Mouse (Mus musculus) layer of hippocampus, adult 11-12 months (tissue): ENCODE measurements around the gene Gpat3.

Experiments used
- DNase-seq: peaks from one replicate; pipeline ENCODE4 v3.0.0; 2022; ENCODE audit warnings: low spot score

Gene Gpat3

GRCm38 (mm10) chr5:100916416-100916815 lies 70.9 kb downstream of the Gpat3 start:
- DNase-seq, result no peak

DNA sequence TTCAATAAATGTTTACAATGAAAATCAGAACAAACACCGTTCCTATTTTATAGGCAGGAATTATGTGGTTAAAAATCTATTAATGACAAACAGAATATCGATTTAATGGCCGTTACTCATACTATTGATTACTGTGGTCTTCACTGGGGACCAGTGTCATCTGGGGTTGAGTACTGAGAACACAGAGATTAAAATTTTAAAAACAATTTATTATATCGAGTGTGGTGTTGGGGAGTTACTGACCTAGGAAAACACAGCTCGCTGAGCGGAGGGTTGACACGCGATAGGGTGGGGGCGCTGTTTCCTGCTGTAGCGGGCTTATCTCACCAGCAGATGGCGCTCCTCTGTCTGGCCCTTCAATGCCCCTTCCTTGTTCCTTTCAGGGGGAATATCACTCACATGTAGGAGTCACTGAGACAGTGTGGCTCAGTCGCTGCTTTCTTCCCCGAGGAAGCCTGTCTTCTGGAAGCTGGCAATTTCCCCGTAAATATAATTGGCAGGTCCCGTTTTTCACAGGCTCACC lies 71.8 kb downstream of the Gpat3 start:
- DNase-seq, result peak; percentile 47

DNA sequence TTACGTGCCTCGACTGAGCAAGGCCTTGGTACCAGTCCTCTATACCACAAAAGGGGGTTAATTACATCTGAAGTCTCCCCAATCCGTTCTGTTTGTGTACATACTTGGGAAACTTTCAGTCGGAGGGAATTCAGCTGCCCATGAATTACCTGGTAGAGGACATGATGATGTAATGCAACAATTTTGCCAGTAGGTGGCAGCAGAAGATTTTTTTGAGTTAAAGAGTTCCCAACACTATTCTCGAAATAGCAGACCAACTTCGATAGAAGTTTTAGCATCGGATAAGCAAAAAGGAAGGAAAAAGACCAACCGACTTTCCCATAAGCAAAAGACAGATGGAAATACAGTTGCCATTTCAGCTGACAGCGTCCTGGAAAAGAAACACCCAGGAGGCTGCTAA lies 73.6 kb downstream of the Gpat3 start:
- DNase-seq, result peak; percentile 59

GRCm38 (mm10) chr5:100929698-100930097 lies 84.2 kb downstream of the Gpat3 start:
- no peak for DNase-seq

DNA sequence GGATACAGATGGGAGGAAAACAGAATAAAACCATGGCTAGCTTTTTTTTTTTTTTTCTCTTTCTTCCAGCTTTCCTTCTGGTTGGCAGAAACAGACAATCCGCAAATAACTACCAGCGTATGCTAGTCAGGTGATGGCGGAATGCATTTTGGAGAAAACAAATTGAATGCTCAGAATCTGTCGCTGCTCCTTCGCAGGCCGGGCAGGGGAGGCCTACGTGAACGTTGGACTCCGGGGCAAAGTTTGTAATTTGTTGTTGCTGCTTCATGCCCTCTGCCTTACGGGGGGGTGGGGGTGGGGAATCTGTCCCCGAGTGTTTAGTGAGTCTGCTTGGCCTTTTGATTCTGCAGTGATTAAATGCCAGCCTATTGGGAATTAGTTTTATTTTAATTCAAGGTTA lies 98.2 kb downstream of the Gpat3 start:
- no peak for DNase-seq

DNA sequence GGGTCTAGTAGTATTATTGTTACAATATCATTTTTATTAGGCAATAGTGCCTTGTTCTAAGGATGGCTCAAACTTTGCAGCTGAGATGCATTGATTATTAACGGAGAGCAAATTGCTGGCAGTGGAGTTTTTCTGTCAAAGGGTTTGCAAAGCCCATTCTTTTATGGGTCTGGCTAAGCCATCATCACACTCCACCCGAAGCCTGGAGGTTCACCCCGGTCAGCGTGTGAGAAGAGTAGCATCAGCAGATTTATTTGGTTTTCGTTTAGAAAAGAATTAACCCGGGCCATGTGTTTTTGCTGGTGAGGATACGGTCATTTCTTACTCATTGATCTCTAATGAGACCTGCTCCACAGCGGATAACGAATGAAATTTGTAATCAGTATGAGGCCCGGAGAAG lies 99.8 kb downstream of the Gpat3 start:
- DNase-seq, result no peak
